Mouse (Mus musculus) left cerebral cortex, adult 18-20 months (tissue): Measurements from ENCODE around the gene Cdv3. TPM values are rescaled to one million over a fixed set of nuclear protein-coding genes. Genes with fewer than 3 reads are reported as not detected.
A peak's percentile ranks its signal among the peaks of the same experiment; 100 is the strongest.
"Not testable (repeated sequence)": the region's sequence is repeated elsewhere in the genome, so short reads cannot be mapped to it uniquely, and the experiment has no call there.

Experiments
- DNase-seq, 2 experiments: peaks; one replicate each; pipeline ENCODE4 v3.0.0; 2021 to 2022; ENCODE audit warnings: low spot score in 2 of 2, mixed read lengths in 1 of 2
- total RNA-seq, 2 experiments: library from RNA; stranded (reverse); gene quantifications; 2 replicates each; pipeline ENCODE4 v1.2.3; 2021

Gene Cdv3
- total RNA-seq, 2 experiments from 2014 or later, result 81.6 to 86.9 TPM

- DNase-seq, result no peak
Observed at GRCm38 (mm10) chr9:103372271-103373010, 6.8 kb upstream of the Cdv3 start.

- DNase-seq, result no peak
Observed at GRCm38 (mm10) chr9:103369951-103370350, 4.3 kb upstream of the Cdv3 start.

DNA sequence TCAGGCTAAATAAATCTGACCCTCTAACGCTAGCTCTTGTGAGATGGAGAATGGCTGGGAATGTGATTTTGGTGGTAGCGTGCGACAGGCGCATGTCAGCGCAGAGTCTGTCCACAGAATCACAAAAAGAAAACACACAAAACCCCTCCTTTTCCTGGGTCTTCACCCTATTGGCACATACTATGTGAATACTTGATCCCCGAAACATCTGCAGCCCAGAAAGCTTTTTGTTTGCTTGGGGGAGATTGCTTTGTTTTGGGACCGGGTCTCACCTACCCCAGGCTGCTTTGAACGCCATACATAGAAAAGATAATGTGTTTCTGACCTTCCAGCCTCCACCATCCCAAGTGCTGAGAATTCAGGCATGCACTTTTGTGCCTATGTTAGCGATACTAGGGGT is 716 bp upstream of the Cdv3 start:
- no peak for DNase-seq

DNA sequence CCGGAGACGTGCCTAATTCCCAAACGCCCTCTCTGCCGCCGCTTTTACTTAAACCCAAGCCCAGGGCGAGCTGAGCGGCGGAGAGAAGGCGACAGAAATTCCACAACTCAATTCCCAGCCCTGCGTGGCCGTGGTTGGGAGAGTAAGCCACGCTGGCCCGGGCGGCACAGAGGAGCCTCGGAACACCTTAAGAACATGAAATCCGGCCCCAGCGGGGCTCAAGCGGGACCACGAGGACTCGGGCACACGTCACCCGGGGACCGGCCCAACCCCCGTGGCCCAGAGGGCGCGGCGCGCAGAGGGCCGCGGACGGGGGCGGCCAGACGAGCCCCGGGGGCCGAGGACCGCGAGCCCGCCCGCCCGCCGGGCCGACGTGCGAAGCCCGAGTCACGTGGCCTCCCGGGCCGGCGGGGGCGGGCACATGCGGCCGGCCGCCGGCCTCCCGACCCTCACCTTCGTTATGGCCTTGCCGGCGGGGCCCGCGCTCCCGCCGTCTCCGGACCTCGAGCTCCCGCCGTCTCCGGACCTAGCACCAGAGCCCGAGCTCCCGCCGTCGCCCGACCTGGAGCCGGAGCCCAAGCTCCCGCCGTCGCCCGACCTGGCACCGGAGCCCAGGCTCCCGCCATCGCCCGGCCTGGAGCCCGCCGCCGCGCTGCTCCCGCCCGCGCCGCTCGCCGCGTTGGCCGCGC is 895 bp downstream of the Cdv3 start:
- DNase-seq, result peak; percentile 39 to 51

GRCm38 (mm10) chr9:103363730-103364417 is 1.8 kb downstream of the Cdv3 start:
- no peak for DNase-seq

GRCm38 (mm10) chr9:103363088-103363487 is 2.6 kb downstream of the Cdv3 start:
- DNase-seq, result no peak

DNA sequence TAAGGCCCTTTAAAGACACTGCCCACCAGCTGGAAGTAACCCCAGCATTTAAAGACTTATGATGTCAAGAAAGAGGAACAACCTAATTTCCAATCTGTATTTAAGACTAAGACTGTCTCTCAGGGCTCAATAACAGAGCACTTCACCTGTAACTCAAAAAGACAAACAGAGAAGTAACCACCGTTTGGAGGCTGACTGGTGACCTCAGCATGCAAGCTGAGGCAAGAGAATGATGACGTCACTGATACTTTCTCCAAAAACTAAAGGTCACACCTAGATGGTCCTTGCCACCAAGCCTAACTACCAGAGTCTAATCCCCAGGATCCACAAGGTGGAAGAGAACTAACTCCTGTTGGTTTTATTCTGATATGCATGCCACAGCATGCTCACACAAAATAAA is 5.0 kb downstream of the Cdv3 start:
- no peak for DNase-seq

DNA sequence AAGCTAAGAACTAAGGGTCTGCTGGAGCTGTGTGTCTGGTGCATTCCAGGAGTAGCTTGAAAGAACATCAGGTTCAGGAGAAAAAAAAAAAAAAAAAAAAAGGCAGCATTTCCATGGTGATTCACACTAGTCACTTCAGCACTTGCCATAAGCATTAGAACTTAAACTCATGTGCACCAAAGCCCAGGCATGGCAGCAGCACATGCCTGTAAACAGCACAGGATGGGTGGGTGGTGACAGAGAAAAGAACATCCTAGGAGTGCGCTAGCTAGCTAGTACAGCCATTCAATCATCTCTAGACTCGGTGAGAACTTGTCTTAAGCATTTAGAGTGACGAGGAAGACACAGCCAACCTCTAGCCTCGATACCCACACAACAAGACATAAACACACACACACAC is 7.1 kb downstream of the Cdv3 start:
- no peak for DNase-seq

DNA sequence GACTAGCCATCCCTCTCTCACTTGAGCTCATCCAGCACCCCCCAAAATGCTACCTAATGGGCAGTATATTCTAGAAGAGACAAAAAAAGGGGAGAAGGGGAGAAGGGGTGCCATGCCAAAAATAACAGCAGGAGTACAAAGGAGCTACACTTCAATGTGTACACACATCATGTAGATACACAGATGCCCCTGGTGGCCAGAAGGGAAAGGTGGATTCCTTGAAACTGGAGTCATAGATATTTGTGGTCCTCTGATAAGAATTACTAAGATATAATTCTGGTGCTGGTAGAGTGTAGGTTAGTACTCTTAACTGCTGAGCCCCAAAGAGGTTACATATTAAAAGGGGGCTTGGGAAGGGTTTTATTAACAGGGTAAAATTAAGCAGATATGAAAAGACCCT is 7.7 kb downstream of the Cdv3 start:
- DNase-seq, result no peak

DNA sequence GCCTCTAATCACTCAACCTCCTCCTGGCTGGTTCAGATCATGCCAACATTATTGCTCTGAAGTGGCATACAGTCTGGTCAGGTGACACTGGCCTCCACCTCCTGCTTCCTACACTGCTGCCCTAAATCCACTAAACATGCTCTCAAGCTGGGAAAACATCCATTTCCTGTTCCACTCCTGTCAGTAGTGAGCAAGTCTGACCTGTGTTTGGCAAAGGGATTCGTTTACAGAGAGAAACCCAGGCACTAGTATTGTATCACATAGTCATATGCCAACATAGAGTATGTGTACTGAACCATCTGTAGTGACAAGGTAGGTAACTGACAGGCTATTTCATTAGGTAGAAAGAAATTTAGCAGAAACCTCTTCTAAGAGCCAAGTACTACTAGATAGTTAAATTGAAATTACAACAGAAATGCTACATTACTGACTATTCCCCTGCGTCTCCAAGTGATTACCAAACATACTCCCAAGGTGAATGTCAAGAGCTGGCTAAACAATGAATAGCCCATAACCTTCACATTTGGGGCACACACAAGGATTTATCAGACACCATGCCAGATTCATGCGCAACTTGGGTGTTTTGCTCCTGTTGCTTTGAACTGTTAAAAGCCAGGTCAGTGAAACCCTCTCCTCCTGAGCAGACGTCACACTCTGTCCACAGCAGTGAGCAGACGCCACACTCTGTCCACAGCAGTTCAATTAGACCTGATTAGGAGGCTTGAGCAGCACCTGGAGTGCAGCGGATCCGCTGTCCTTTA is 12.0 kb downstream of the Cdv3 start:
- not testable (repeated sequence) for DNase-seq

GRCm38 (mm10) chr9:103348791-103349190 is 16.8 kb downstream of the Cdv3 start:
- DNase-seq, result no peak

- DNase-seq, result no peak
Observed at GRCm38 (mm10) chr9:103347996-103348490, 17.6 kb downstream of the Cdv3 start.

DNA sequence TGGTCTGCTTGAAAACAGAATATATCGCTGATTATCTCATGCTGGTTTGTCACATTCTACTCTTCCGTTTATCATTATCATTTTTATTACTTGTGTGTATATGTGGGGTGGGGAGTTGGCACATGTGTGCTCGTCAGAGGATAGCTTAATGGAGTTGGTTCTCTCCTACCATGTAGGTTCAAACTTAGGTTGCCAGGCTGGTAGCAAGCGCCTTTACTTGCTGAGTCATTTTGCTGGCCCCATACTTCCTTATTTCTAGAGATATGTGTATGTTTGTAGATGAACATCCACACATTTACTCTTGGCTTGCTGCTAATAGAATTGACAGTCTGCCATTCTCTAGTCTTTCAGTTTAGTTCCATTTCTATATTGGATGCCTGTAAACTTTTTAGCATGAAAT is 18.6 kb downstream of the Cdv3 start:
- no peak for DNase-seq

GRCm38 (mm10) chr9:103336912-103337311 is 28.7 kb downstream of the Cdv3 start:
- no peak for DNase-seq

DNA sequence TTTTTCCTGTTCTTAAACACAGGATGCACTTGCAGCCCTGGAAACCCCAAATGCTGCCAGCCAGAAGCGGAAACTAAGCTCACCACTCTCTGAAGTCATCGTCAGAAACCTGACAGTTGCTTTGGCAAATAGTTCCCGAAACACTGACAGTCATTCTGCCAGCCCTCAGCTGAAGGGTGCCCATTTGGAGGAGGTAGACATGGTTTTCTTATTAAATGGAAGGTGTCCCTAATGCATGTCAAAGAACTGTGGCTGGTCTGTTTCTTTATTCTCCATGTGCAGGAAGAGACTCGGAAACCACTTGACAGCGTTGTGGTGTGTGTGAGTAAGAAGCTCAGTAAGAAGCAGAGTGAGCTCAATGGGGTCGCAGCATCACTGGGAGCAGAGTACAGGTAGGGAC is 33.0 kb downstream of the Cdv3 start:
- DNase-seq, result no peak

DNA sequence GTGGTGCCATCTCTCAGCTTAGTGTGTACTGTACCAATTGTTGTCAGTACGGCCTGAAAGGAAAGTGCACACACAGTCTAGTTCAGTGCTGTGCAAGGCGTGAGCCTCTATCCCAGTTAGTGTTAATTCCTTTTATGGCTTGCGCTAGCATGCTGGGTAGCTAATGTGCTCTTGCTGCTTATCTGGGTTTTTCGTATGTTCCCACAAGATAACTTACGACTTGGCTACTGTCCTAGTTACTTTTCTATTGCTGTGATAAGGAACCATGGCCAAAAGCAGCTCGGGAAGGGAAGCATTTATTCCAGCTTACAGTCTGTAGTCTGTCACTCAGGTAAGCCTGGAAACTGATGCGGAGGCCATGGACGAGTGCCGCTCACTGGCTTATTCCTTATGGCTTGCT is 39.2 kb downstream of the Cdv3 start:
- DNase-seq, result no peak

DNA sequence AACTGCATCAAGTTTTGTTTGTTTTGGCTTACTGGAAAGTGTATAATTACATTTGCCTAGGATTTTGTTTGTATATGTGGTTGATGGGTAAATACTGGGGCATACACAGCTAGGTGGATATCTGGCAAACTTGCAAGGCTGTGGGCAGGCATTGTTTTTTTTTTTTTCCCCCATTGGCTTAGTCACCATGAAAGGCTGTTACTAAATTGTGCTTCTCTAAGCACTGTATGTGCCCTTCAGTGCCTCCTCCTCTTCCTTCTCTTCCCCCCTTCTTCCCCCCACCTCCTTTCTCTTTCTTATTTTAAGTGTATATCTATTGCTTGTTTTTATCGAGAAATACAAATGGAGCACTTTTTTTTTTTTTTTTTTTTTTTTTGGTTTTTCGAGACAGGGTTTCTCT is 41.0 kb downstream of the Cdv3 start:
- no peak for DNase-seq

DNA sequence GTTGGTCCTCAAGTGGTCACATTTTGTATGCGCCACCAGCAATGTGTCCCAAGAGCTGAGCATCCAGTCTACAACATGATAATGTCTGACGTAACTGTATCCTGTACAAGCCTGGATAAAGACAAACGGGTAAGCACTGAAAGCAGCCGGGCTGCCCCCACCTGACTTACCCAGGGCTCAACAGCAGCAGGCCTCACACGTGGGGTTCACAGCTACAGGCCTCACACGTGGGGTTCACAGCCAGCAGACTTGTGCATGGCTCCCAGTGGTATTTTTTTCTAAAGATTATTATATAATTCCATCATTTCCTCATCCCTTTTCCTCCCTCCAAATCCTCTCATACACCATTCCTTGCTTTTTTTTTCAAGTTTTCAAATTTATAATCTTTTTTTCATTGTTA is 55.8 kb downstream of the Cdv3 start:
- no peak for DNase-seq

- DNase-seq, result no peak
Observed at GRCm38 (mm10) chr9:103305332-103306041, 60.2 kb downstream of the Cdv3 start.

DNA sequence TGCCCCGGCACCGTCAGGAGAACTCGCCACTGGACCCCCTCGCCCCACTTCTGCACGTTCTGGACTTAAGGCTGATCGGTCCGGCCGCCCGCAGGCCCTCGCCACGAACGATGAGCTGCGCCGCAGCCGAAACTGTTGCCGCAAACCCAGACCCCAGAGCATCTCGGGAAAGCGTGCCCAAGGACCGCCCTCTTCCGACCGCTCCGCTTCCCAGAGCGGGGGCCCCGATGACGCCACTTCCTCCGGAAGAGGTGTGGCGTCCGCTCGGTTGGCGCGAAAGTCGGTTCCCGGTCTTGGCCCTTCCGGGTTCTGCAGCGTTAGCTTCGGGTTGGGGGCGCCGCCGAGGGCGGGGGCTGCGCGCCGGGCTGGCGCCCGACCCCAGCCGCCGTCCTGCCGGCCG is 60.7 kb downstream of the Cdv3 start, which contains the start of the genes 1300017J02Rik and Topbp1:
TSS of gene 1300017J02Rik (minus strand) at position 156 of the 400 bp plus-strand sequence.
TSS of gene Topbp1 (plus strand) at position 289 of the 400 bp plus-strand sequence.
- DNase-seq, result peak; percentile 93
